Mouse (Mus musculus) megakaryocyte progenitor cell, adult 5-6 weeks (primary cell): ENCODE results near the gene Cdk5rap1. TPM values are rescaled to one million over a fixed set of nuclear protein-coding genes. Genes with fewer than 3 reads are reported as not detected.

Source experiments
- total RNA-seq, 2 experiments: library from RNA; stranded (forward) in 1 of 2; stranded (reverse) in 1 of 2; fragments of 157-497, 149-512 nt in 1 of 2; fragments of 200-1000 nt in 1 of 2; gene quantifications; 2 replicates each; pipeline versions ENCODE4 v1.2.3 to v1.2.4; 2015 to 2017

The Cdk5rap1 gene
- total RNA-seq, 2 experiments from 2014 or later = 13.8 to 15.8 TPM

Other genes with a start within 250 kb of the Cdk5rap1 start
- not detected in 2 replicates for gene Bpifa3, start 242.7 kb downstream of the Cdk5rap1 start, total RNA-seq (2015)
- not detected in 2 replicates for gene Bpifa3, start 242.7 kb downstream of the Cdk5rap1 start, total RNA-seq (2017)
- not detected in 2 replicates for gene Bpifa1, start 230.1 kb downstream of the Cdk5rap1 start, total RNA-seq (2015)
- not detected in 2 replicates for gene Bpifa1, start 230.1 kb downstream of the Cdk5rap1 start, total RNA-seq (2017)
- gene Bpifa5, start 210.4 kb downstream of the Cdk5rap1 start, total RNA-seq (2015) = not detected in 2 replicates
- gene Bpifa5, start 210.4 kb downstream of the Cdk5rap1 start, total RNA-seq (2017) = not detected in 2 replicates
- not detected in 2 replicates for gene Bpifb1, start 182.2 kb downstream of the Cdk5rap1 start, total RNA-seq (2015)
- gene Bpifb1, start 182.2 kb downstream of the Cdk5rap1 start, total RNA-seq (2017) = not detected in 2 replicates
- not detected in 2 replicates for gene Bpifb5, start 149.3 kb downstream of the Cdk5rap1 start, total RNA-seq (2015)
- 0.42 TPM in 1 of 2 replicates, not detected in the other for gene Bpifb5, start 149.3 kb downstream of the Cdk5rap1 start, total RNA-seq (2017)
- not detected in 2 replicates for gene Bpifb9a, start 115.2 kb downstream of the Cdk5rap1 start, total RNA-seq (2015)
- not detected in 2 replicates for gene Bpifb9a, start 115.2 kb downstream of the Cdk5rap1 start, total RNA-seq (2017)
- not detected in 2 replicates for gene Bpifb9b, start 65.8 kb downstream of the Cdk5rap1 start, total RNA-seq (2015)
- not detected in 2 replicates for gene Bpifb9b, start 65.8 kb downstream of the Cdk5rap1 start, total RNA-seq (2017)
- not detected in 2 replicates for gene Snta1, start 35.1 kb upstream of the Cdk5rap1 start, total RNA-seq (2015)
- gene Snta1, start 35.1 kb upstream of the Cdk5rap1 start, total RNA-seq (2017) = 0.12 and 0.24 TPM in 2 replicates
- 14.8 and 23.3 TPM in 2 replicates for gene Cbfa2t2, start 63.5 kb upstream of the Cdk5rap1 start, total RNA-seq (2015)
- 10.1 and 11.5 TPM in 2 replicates for gene Cbfa2t2, start 63.5 kb upstream of the Cdk5rap1 start, total RNA-seq (2017)
- not detected in 2 replicates for gene 1700003F12Rik, start 174.1 kb upstream of the Cdk5rap1 start, total RNA-seq (2015)
- not detected in 2 replicates for gene 1700003F12Rik, start 174.1 kb upstream of the Cdk5rap1 start, total RNA-seq (2017)
- not detected in 2 replicates for gene Actl10, start 178.8 kb upstream of the Cdk5rap1 start, total RNA-seq (2015)
- 0.27 TPM in 1 of 2 replicates, not detected in the other for gene Actl10, start 178.8 kb upstream of the Cdk5rap1 start, total RNA-seq (2017)
- 1.4 and 3.9 TPM in 2 replicates for gene Necab3, start 185.9 kb upstream of the Cdk5rap1 start, total RNA-seq (2015)
- 1.3 and 1.7 TPM in 2 replicates for gene Necab3, start 185.9 kb upstream of the Cdk5rap1 start, total RNA-seq (2017)
- 21.2 and 23.7 TPM in 2 replicates for gene E2f1, start 196.9 kb upstream of the Cdk5rap1 start, total RNA-seq (2015)
- 14.1 and 14.2 TPM in 2 replicates for gene E2f1, start 196.9 kb upstream of the Cdk5rap1 start, total RNA-seq (2017)
- 14.6 and 14.9 TPM in 2 replicates for gene Pxmp4, start 230.7 kb upstream of the Cdk5rap1 start, total RNA-seq (2015)
- 9.2 and 10.7 TPM in 2 replicates for gene Pxmp4, start 230.7 kb upstream of the Cdk5rap1 start, total RNA-seq (2017)
- 3.3 and 4.0 TPM in 2 replicates for gene Zfp341, start 240.3 kb upstream of the Cdk5rap1 start, total RNA-seq (2015)
- gene Zfp341, start 240.3 kb upstream of the Cdk5rap1 start, total RNA-seq (2017) = 1.2 and 2.3 TPM in 2 replicates
- gene 4930519P11Rik, start 240.4 kb upstream of the Cdk5rap1 start, total RNA-seq (2015) = 0.54 TPM in 1 of 2 replicates, not detected in the other
- gene 4930519P11Rik, start 240.4 kb upstream of the Cdk5rap1 start, total RNA-seq (2017) = not detected in 2 replicates